ENCODE assay signal across 8 mouse cellular contexts in the genomic region with DNA sequence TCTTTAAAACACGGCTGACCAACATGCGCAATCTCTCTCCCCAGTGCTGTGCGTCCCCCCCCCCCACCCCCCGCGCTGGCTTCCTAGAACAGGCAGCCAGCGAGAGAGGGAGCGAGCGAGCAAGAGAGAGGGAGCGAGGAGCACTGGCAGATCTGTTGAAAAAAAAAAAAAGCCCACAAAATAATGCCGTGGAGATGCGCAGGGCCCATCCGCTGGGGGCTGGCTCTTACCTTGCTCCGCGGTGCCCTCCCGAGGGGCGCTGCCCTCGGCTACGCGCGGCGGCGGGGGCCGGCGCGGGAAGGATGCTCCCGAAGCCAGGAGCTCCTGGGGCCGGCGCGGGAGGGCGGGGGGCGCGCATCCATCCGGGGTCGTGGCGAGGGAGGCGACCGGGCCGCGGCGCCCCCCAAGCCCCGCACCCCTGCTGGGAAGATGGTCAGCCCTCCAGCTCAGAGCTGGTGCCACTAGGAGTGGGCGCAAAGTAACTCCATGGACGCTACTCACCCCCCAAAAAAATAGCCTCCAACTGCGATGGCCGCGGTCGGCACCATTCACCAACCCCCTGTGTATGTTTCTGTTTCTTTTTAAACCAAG. TPM values are rescaled to one million over a fixed set of nuclear protein-coding genes. Genes with fewer than 3 reads are reported as not detected.
A peak's percentile ranks its signal among the peaks of the same experiment; 100 is the strongest.
DNase-seq lines count a peak whose midpoint lies in the region; ATAC-seq and TF ChIP-seq lines count a peak whose summit lies in the region.

Gene Jade2, minus strand, starts transcription at position 573 of the 591 bp plus-strand sequence.

- H3K9ac ChIP-seq in embryonic facial prominence, embryonic 13.5 days = peak within 1 kb of the TSS; percentile 89
- H3K9ac ChIP-seq in heart, embryonic 11.5 days (ENCODE audit: low read depth, low read length) = peak within 1 kb of the TSS; percentile 40
- peak within 1 kb of the TSS; percentile 65 for H3K9ac ChIP-seq in kidney, embryonic 14.5 days (ENCODE audit: low read depth, low read length)
- peak within 1 kb of the TSS; percentile 85 for H3K9ac ChIP-seq in midbrain, postnatal 0 days (replicated peaks; ENCODE audit: low read length, poor library complexity, severe bottlenecking)

- peaks cover 35% of the 10 kb centered on the region for H3K4me1 ChIP-seq in embryonic facial prominence, embryonic 13.5 days
- H3K4me1 ChIP-seq in heart, embryonic 11.5 days (ENCODE audit: control insufficient read depth, insufficient read depth, low read length) = peaks cover 8% of the 10 kb centered on the region
- H3K4me1 ChIP-seq in kidney, embryonic 14.5 days (ENCODE audit: control insufficient read depth, insufficient read depth, low read length) = peaks cover 14% of the 10 kb centered on the region; the same call in 1 of the 2 replicates
- H3K4me1 ChIP-seq in midbrain, postnatal 0 days (ENCODE audit: insufficient read depth, low read length) = peaks cover 5% of the 10 kb centered on the region; the same call in 1 of the 2 replicates

- peak within 1 kb of the TSS; percentile 89 for H3K4me2 ChIP-seq in embryonic facial prominence, embryonic 13.5 days
- H3K4me2 ChIP-seq in heart, embryonic 11.5 days = peak within 1 kb of the TSS; percentile 92
- H3K4me2 ChIP-seq in kidney, embryonic 14.5 days (replicated peaks; ENCODE audit: low read depth, low read length) = peak within 1 kb of the TSS; percentile 100
- H3K4me2 ChIP-seq in midbrain, postnatal 0 days (ENCODE audit: low read depth, low read length, poor library complexity, severe bottlenecking) = peak within 1 kb of the TSS; percentile 99

- DNase-seq in urinary bladder, adult 18-20 months (ENCODE audit: low spot score in 2 of 2) = peak; percentile 30 to 55
- no peak for DNase-seq in urinary bladder, postnatal 10 days (ENCODE audit: low spot score)
- peak; percentile 64 for DNase-seq in liver
- DNase-seq in midbrain, postnatal 0 days (ENCODE audit: low spot score) = peak; percentile 64
- DNase-seq in spleen, postnatal 14 days (ENCODE audit: low spot score in 2 of 2) = peak; percentile 16 to 27

- H3K9me3 ChIP-seq in embryonic facial prominence, embryonic 13.5 days = no peaks in the 10 kb centered on the region
- H3K9me3 ChIP-seq in heart, embryonic 11.5 days (replicated peaks; ENCODE audit: control insufficient read depth, low read length) = no peaks in the 10 kb centered on the region
- H3K9me3 ChIP-seq in kidney, embryonic 14.5 days (ENCODE audit: control insufficient read depth, low read length) = no peaks in the 10 kb centered on the region
- H3K9me3 ChIP-seq in midbrain, postnatal 0 days (ENCODE audit: low read length) = no peaks in the 10 kb centered on the region

- peak within 1 kb of the TSS; percentile 80 for H3K4me3 ChIP-seq in embryonic facial prominence, embryonic 13.5 days
- H3K4me3 ChIP-seq in heart, embryonic 11.5 days (ENCODE audit: low read depth, low read length) = peak within 1 kb of the TSS; percentile 60
- peak within 1 kb of the TSS; percentile 70 for H3K4me3 ChIP-seq in kidney, embryonic 14.5 days (ENCODE audit: low read length)
- peak within 1 kb of the TSS; percentile 71 for H3K4me3 ChIP-seq in midbrain, postnatal 0 days (ENCODE audit: low read depth, low read length)

- H3K36me3 ChIP-seq in embryonic facial prominence, embryonic 13.5 days = no peaks in the 10 kb centered on the region
- no peaks in the 10 kb centered on the region for H3K36me3 ChIP-seq in heart, embryonic 11.5 days (ENCODE audit: control insufficient read depth, insufficient read depth, low read length)
- no peaks in the 10 kb centered on the region for H3K36me3 ChIP-seq in kidney, embryonic 14.5 days (ENCODE audit: control insufficient read depth, insufficient read depth, low read length)
- no peaks in the 10 kb centered on the region for H3K36me3 ChIP-seq in midbrain, postnatal 0 days (ENCODE audit: insufficient read depth, low read length)

- H3K27me3 ChIP-seq in embryonic facial prominence, embryonic 13.5 days = 0 out of 2 replicates have a peak, but pooled peaks cover 6% of the 10 kb centered on the region
- H3K27me3 ChIP-seq in heart, embryonic 11.5 days (ENCODE audit: control insufficient read depth, insufficient read depth, low read length) = peaks cover 13% of the 10 kb centered on the region
- H3K27me3 ChIP-seq in kidney, embryonic 14.5 days (ENCODE audit: control insufficient read depth, insufficient read depth, low read length) = peaks cover 29% of the 10 kb centered on the region
- H3K27me3 ChIP-seq in midbrain, postnatal 0 days (ENCODE audit: insufficient read depth, low read length) = no peaks in the 10 kb centered on the region

- ATAC-seq in embryonic facial prominence, embryonic 13.5 days (ENCODE audit: insufficient number of reproducible peaks, insufficient read depth, low FRiP score, low TSS enrichment, low read depth) = no peak
- no peak; the same call in 1 of the 2 replicates for ATAC-seq in heart, embryonic 11.5 days (replicated peaks; ENCODE audit: insufficient number of reproducible peaks, low FRiP score, low TSS enrichment)
- no peak for ATAC-seq in kidney, embryonic 14.5 days (ENCODE audit: low FRiP score, low TSS enrichment)
- peak; percentile 20; the same call in 1 of the 2 replicates for ATAC-seq in midbrain, postnatal 0 days (ENCODE audit: low FRiP score)

- peak within 1 kb of the TSS; percentile 96 for H3K27ac ChIP-seq in embryonic facial prominence, embryonic 13.5 days
- H3K27ac ChIP-seq in heart, embryonic 11.5 days (ENCODE audit: low read depth, low read length) = peak within 1 kb of the TSS; percentile 50
- H3K27ac ChIP-seq in kidney, embryonic 14.5 days (ENCODE audit: low read depth, low read length) = peak within 1 kb of the TSS; percentile 69; the same call in 1 of the 2 replicates
- peak within 1 kb of the TSS; percentile 80 for H3K27ac ChIP-seq in midbrain, postnatal 0 days (ENCODE audit: low read depth, low read length)

- TF ChIP-seq CTCF in midbrain, postnatal 0 days (IDR thresholded peaks at IDR 0.05) = peak; percentile 32

- WGBS in embryonic facial prominence, embryonic 13.5 days = under 1% methylated on average over 45 of the region's 47 CpGs
- WGBS in heart, embryonic 11.5 days (ENCODE audit: insufficient replicate concordance) = under 1% methylated on average over 37 of the region's 47 CpGs
- 1% methylated on average over 26 of the region's 47 CpGs for WGBS in kidney, embryonic 14.5 days
- 0% methylated on average over 34 of the region's 47 CpGs for WGBS in midbrain, postnatal 0 days

RNA-seq across cellular contexts. Expression of gene Jade2, which starts in this region (rescaled TPM):
- 2.7 and 3.1 TPM in 2 replicates for polyA plus RNA-seq in embryonic facial prominence, embryonic 13.5 days (2015; fragmentation: Nextera tagmentation; extraction: Ambion mirVana)
- 0.21 and 0.46 TPM in 2 replicates for polyA plus RNA-seq in heart, embryonic 11.5 days (2014; fragmentation: Nextera tagmentation; extraction: Ambion mirVana)
- 0.37 and 0.38 TPM in 2 replicates for polyA plus RNA-seq in kidney, embryonic 14.5 days (2014; fragmentation: Nextera tagmentation; extraction: Ambion mirVana)
- total RNA-seq in midbrain, postnatal 0 days (2014; rRNA removed) = 3.6 and 3.7 TPM in 2 replicates
- 0.95 and 0.98 TPM in 2 replicates for polyA plus RNA-seq in midbrain, postnatal 0 days (2015; fragmentation: Nextera tagmentation; extraction: Ambion mirVana)
